Mouse (Mus musculus): ENCODE data around the gene Ncf2. TPM values are rescaled to one million over a fixed set of nuclear protein-coding genes. Genes with fewer than 3 reads are reported as not detected.

Ncf2 gene
- polyA plus RNA-seq, 1 experiment from 2014 or later, result 2.5 TPM

DNA sequence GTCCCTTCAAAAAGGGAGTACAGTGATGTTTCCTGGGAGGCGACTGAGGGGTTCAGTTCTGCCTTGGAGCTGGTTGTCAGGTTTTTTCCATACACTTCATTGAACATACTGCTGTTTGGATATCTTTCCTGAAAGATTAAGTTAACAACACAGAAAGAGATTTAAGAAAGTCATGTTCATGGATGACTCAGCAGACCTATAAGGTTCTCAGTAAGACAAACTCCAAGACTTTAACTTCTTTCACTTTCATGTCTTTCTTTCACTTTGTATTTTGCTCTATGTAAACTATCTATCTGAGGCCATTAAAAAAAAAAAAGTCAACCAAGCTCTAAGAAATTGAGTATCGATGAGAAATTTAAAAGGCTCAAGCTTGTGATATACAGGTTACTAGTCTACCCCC, 41.1 kb downstream of the Ncf2 start:
- peaks cover 18% of the 10 kb centered on the region for H3K36me3 ChIP-seq (replicated peaks; ENCODE audit: control insufficient read depth, insufficient read depth, low read depth, low read length)

DNA sequence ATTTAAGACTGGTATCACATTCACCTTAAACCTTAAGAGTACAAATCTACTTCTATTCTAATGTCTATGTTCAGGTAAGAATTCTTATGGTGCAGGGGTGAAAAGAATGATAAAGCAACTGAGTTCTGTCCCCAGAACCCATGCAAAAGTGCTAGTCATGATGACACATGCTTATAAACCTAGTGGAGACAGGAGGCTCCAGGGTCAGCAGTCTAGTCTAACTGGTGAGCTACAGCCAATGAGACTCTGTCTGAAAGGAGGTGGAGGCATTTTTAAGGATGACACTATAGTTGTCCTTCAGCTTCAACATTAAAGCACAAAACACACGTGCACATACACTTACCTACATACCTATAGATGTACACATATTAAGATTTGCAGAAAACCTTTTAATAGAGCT, 44.6 kb downstream of the Ncf2 start:
- ATAC-seq (replicated peaks; ENCODE audit: insufficient number of reproducible peaks, low FRiP score, low TSS enrichment, low read depth) (no peak), DNase-seq (ENCODE audit: low spot score) (no peak)
- no peaks in the 10 kb centered on the region for H3K9me3 ChIP-seq (replicated peaks; ENCODE audit: control insufficient read depth, low read length)
- H3K27me3 ChIP-seq (ENCODE audit: control insufficient read depth, insufficient read depth, low read length), result no peaks in the 10 kb centered on the region
- WGBS, result 88% methylated on average over 1 of the region's 1 CpGs
- H3K4me3 ChIP-seq (ENCODE audit: low read depth, low read length), result no peak overlapping the region
- no peak overlapping the region for H3K27ac ChIP-seq (replicated peaks; ENCODE audit: low read depth, low read length)
- peaks cover 29% of the 10 kb centered on the region for H3K36me3 ChIP-seq (replicated peaks; ENCODE audit: control insufficient read depth, insufficient read depth, low read depth, low read length)
- H3K4me2 ChIP-seq (ENCODE audit: low read depth, low read length), result no peak overlapping the region
- H3K4me1 ChIP-seq (ENCODE audit: control insufficient read depth, insufficient read depth, low read length), result no peaks in the 10 kb centered on the region
- H3K9ac ChIP-seq (replicated peaks; ENCODE audit: low read length), result no peak overlapping the region

More for the DNA sequence above, 41.1 kb downstream of the Ncf2 start:
- no peaks in the 10 kb centered on the region for H3K27me3 ChIP-seq (ENCODE audit: control insufficient read depth, insufficient read depth, low read length)
- no peaks in the 10 kb centered on the region for H3K4me1 ChIP-seq (ENCODE audit: control insufficient read depth, insufficient read depth, low read length)
- no peaks in the 10 kb centered on the region for H3K9me3 ChIP-seq (replicated peaks; ENCODE audit: control insufficient read depth, low read length)
- 90% methylated on average over 2 of the region's 2 CpGs for WGBS
- H3K9ac ChIP-seq (replicated peaks; ENCODE audit: low read length), result no peak overlapping the region
- no peak for DNase-seq (ENCODE audit: low spot score)
- no peak for ATAC-seq (replicated peaks; ENCODE audit: insufficient number of reproducible peaks, low FRiP score, low TSS enrichment, low read depth)
- no peak overlapping the region for H3K27ac ChIP-seq (replicated peaks; ENCODE audit: low read depth, low read length)
- no peak overlapping the region for H3K4me2 ChIP-seq (ENCODE audit: low read depth, low read length)
- H3K4me3 ChIP-seq (ENCODE audit: low read depth, low read length), result no peak overlapping the region

DNA sequence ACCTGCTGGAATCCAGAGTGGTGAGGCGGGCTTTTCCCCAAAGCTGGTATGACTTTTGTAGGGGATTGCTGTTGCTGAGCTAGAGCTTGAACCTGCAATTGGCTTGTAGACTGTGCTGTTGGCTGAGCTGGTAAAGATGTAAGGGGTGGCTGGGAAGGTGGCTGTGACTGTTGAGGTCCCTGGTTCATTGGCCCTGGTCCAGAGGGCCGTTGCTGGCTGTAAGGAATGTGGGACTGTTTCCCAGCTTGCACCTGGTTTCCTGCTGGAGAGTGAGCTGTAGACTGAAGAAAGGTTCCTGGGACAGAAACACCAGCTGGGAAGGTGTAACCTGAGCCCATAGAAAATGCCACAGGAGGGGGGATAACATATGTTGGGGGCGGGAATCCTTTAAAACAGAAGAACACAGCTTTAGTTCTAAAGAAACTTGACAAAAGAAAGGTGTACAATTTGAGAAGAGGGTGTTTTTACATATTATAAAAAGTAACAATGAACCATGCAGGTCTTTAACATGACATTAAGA, 45.3 kb downstream of the Ncf2 start:
- Histone ChIP-seq H3K27me3 (ENCODE audit: control insufficient read depth, insufficient read depth, low read length) (no peaks in the 10 kb centered on the region), H3K27ac (replicated peaks; ENCODE audit: low read depth, low read length) (no peak overlapping the region), H3K9ac (replicated peaks; ENCODE audit: low read length) (no peak overlapping the region), H3K4me3 (ENCODE audit: low read depth, low read length) (no peak overlapping the region), H3K4me2 (ENCODE audit: low read depth, low read length) (no peak overlapping the region), H3K4me1 (ENCODE audit: control insufficient read depth, insufficient read depth, low read length) (no peaks in the 10 kb centered on the region), H3K36me3 (replicated peaks; ENCODE audit: control insufficient read depth, insufficient read depth, low read depth, low read length) (peaks cover 30% of the 10 kb centered on the region), H3K9me3 (replicated peaks; ENCODE audit: control insufficient read depth, low read length) (no peaks in the 10 kb centered on the region)
- WGBS, result 85% methylated on average over 3 of the region's 3 CpGs
- DNase-seq (ENCODE audit: low spot score) (no peak), ATAC-seq (replicated peaks; ENCODE audit: insufficient number of reproducible peaks, low FRiP score, low TSS enrichment, low read depth) (no peak)

DNA sequence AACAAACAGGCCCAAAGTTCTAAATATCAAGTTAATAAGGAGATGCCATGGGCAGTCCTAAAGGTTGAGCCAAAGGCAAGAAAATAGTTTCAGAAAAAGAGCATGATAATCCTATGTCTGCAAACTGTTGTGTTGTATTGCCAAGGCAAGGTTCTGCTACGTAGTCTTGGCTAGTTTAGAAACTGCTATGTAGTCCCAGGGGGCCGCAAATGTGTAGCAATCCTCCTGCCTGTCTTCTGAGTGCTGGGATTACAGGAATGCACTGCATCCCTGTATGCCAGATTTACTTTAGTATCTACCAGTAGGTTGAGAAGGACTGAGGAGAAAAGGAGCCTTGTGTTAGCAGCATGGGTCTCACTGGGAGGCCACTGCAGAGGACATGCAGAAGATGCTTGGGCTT, 46.9 kb downstream of the Ncf2 start:
- DNase-seq (ENCODE audit: low spot score) (no peak), ATAC-seq (replicated peaks; ENCODE audit: insufficient number of reproducible peaks, low FRiP score, low TSS enrichment, low read depth) (no peak)
- Histone ChIP-seq H3K4me2 (ENCODE audit: low read depth, low read length) (no peak overlapping the region), H3K4me1 (ENCODE audit: control insufficient read depth, insufficient read depth, low read length) (no peaks in the 10 kb centered on the region), H3K9ac (replicated peaks; ENCODE audit: low read length) (no peak overlapping the region), H3K27me3 (ENCODE audit: control insufficient read depth, insufficient read depth, low read length) (no peaks in the 10 kb centered on the region), H3K27ac (replicated peaks; ENCODE audit: low read depth, low read length) (no peak overlapping the region), H3K4me3 (ENCODE audit: low read depth, low read length) (no peak overlapping the region), H3K36me3 (replicated peaks; ENCODE audit: control insufficient read depth, insufficient read depth, low read depth, low read length) (peaks cover 27% of the 10 kb centered on the region), H3K9me3 (replicated peaks; ENCODE audit: control insufficient read depth, low read length) (no peaks in the 10 kb centered on the region)
- 95% methylated on average over 2 of the region's 2 CpGs for WGBS

DNA sequence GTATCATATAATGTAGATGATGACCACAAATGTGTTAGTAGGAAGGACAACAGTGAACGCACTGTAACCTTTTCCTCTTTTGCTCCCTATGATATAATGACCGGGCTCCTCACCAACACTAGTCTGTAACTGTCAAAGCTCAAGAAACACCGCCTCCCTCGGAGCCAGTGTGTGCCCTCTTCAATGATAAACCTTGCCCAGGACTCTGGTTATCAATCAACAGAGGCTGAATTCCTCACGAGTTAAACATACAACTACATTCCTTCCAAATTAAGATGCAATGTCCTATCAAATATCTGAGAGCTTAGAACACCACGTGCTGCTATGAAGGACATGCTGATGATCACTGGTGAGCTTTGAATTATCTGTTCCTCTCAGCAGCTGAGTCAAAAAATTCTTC, 69.9 kb downstream of the Ncf2 start:
- H3K27ac ChIP-seq (replicated peaks; ENCODE audit: low read depth, low read length), result no peak overlapping the region
- no peaks in the 10 kb centered on the region for H3K27me3 ChIP-seq (ENCODE audit: control insufficient read depth, insufficient read depth, low read length)
- ATAC-seq (replicated peaks; ENCODE audit: insufficient number of reproducible peaks, low FRiP score, low TSS enrichment, low read depth) (no peak), DNase-seq (ENCODE audit: low spot score) (no peak)
- H3K4me3 ChIP-seq (ENCODE audit: low read depth, low read length), result no peak overlapping the region
- H3K4me1 ChIP-seq (ENCODE audit: control insufficient read depth, insufficient read depth, low read length), result no peaks in the 10 kb centered on the region
- WGBS, result 91% methylated on average over 6 of the region's 6 CpGs
- no peak overlapping the region for H3K9ac ChIP-seq (replicated peaks; ENCODE audit: low read length)
- no peak overlapping the region for H3K4me2 ChIP-seq (ENCODE audit: low read depth, low read length)
- no peaks in the 10 kb centered on the region; the same call in 1 of the 2 replicates for H3K36me3 ChIP-seq (replicated peaks; ENCODE audit: control insufficient read depth, insufficient read depth, low read depth, low read length)
- H3K9me3 ChIP-seq (replicated peaks; ENCODE audit: control insufficient read depth, low read length), result no peaks in the 10 kb centered on the region

DNA sequence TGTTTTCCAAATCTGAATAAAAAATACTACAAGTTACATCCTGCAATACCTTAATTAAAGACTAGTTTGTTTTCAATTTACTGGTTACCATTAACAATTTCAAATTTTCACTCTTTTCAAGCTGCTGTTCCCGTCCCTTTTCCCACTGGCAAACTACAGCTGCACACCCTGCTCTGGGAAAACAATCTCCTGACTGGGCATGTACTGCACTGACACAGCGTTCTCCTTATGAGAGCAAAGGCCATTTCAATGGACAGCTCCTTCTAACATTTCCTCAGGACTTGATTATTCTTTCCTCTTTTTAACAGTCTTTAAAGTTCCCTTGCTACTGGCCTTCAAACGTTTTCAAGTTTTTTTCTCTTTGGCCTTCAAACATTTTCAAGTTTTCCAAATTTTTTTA, 71.0 kb downstream of the Ncf2 start:
- H3K36me3 ChIP-seq (replicated peaks; ENCODE audit: control insufficient read depth, insufficient read depth, low read depth, low read length), result no peaks in the 10 kb centered on the region; the same call in 1 of the 2 replicates
- no peak overlapping the region for H3K9ac ChIP-seq (replicated peaks; ENCODE audit: low read length)
- no peak overlapping the region for H3K4me3 ChIP-seq (ENCODE audit: low read depth, low read length)
- DNase-seq (ENCODE audit: low spot score) (no peak), ATAC-seq (replicated peaks; ENCODE audit: insufficient number of reproducible peaks, low FRiP score, low TSS enrichment, low read depth) (no peak)
- no peak overlapping the region for H3K4me2 ChIP-seq (ENCODE audit: low read depth, low read length)
- no peaks in the 10 kb centered on the region for H3K27me3 ChIP-seq (ENCODE audit: control insufficient read depth, insufficient read depth, low read length)
- no peak overlapping the region for H3K27ac ChIP-seq (replicated peaks; ENCODE audit: low read depth, low read length)
- no peaks in the 10 kb centered on the region for H3K9me3 ChIP-seq (replicated peaks; ENCODE audit: control insufficient read depth, low read length)
- no peaks in the 10 kb centered on the region for H3K4me1 ChIP-seq (ENCODE audit: control insufficient read depth, insufficient read depth, low read length)
- 81% methylated on average over 3 of the region's 3 CpGs for WGBS

Other genes with a start within 250 kb of the Ncf2 start
- not detected in 2 replicates for gene Apobec4, start 49.6 kb upstream of the Ncf2 start, polyA plus RNA-seq (2014; fragmentation: Nextera tagmentation; extraction: Ambion mirVana)
- 26.0 and 28.0 TPM in 2 replicates for gene Rgl1, start 33.8 kb upstream of the Ncf2 start, polyA plus RNA-seq (2014; fragmentation: Nextera tagmentation; extraction: Ambion mirVana)
- 255 and 257 TPM in 2 replicates for gene Arpc5, start 33.7 kb upstream of the Ncf2 start, polyA plus RNA-seq (2014; fragmentation: Nextera tagmentation; extraction: Ambion mirVana)
- 42.8 and 44.6 TPM in 2 replicates for gene Smg7, start 102.5 kb downstream of the Ncf2 start, polyA plus RNA-seq (2014; fragmentation: Nextera tagmentation; extraction: Ambion mirVana)
- 4.3 and 6.8 TPM in 2 replicates for gene Nmnat2, start 154.8 kb downstream of the Ncf2 start, polyA plus RNA-seq (2014; fragmentation: Nextera tagmentation; extraction: Ambion mirVana)

Data from embryonic facial prominence, embryonic 11.5 days (tissue).